Mouse (Mus musculus): ENCODE data around the gene Pip4p1.

The Pip4p1 gene

DNA sequence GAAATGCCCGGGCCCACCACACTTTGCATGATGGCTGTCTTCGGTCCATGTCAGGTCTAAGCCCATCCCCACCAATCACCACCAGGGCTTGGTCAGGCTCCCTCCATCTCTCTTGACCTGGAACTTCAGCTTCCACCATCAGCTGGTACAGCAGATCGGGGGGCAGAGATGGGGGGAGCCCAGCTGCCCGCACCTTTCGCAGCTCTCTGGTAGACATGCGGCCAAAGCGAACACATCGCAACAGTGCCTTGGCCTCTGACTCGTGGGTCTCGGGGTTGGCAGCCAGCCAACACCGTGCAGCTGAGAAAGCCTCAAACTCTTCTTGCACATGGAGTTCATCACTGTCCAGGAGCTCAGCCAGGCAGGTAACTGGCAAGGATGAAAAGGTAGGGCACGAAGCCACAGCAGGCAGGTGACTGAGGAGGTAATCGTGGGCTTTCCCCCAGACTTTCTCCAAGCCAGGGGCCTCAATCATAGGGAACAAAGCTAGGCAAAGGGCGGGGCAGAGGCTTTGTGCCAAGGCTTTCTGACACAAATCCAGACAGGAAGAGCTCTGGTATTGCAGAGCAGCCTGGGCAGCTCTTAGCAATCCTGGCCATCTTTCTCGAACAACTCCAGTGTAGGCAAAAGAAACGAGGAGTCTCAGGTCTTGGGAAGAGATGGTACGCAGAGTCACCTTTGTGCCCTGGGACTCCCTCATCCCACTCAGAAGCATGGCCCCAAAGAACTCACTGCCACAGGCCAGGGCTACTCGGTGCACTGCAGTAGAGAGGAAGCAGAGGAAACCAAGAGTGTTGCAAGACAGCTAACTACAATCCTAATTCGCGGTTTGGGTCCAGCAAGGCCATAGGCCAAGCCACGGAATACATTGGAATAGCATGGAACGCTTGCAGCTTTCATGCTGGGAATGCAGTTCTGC lies 37.9 kb downstream of the Pip4p1 start:
- no peak for DNase-seq (ENCODE audit: low spot score)

DNA sequence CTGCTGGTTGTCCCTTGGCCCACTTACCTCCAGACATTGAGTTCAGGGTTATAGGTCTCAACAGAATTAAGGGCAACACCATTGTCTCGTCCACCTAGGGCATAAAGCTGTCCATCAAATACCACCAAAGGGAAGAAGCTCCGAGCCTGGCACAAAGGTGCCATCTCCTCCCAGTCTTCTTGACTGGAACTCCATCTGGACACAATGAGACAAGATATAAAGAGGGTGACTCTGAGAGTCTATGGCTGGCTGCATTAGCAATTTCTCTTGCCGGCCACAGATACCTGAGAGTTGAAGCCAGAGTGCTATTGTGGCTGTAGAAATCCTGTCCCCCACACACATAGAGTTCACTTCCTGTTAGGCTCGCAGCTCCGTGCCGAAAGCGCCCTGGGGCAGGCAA lies 38.6 kb downstream of the Pip4p1 start:
- no peak for DNase-seq (ENCODE audit: low spot score)

- no peak for DNase-seq (ENCODE audit: low spot score)
These were observed 39.0 kb downstream of the Pip4p1 start for GRCm38 (mm10) chr14:50891621-50892020.

GRCm38 (mm10) chr14:50876236-50876950 lies 54.3 kb downstream of the Pip4p1 start:
- DNase-seq (ENCODE audit: low spot score): no peak

All from testis, postnatal 10 days (tissue).